Mouse (Mus musculus) lung, postnatal 0 days (tissue): ENCODE results near the gene Chn2.

Experiments used
- CTCF ChIP-seq: IDR thresholded peaks from 2 replicates; pipeline ENCODE4 v1.5.1; 2016; ENCODE audit warnings: antibody characterized with exemption, mild to moderate bottlenecking
- EP300 ChIP-seq: IDR thresholded peaks from 2 replicates; pipeline ENCODE4 v1.6.1; 2016; ENCODE audit warnings: antibody characterized with exemption, mild to moderate bottlenecking, control low read depth

DNA sequence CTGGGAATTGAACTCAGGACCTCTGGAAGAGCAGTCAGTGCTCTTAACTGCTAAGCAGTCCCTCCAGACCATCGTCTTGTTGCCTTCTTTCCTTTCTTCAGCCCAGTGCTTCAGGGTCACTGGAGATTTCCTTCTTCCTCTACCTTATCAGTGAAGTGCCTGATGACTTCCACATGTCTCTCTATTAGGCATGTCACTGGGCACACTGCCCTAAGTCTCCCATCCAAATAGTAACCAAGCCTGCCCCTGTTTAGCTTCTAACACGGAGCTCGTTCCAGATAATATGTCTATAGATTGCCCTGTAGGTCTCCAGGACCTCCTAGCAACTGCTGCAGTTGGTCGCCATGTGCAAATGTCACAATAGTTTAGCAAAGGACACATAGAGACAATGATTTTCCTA lies 62.9 kb downstream of the Chn2 start:
- no peak for TF ChIP-seq CTCF
- no peak for TF ChIP-seq EP300
